Mouse (Mus musculus) lung, embryonic 14.5 days (tissue): ENCODE measurements at regions not wholly inside any gene's neighbourhood (a gene's known extent, or its start where the extent isn't known, plus 50 kb on each side); places are given as distances from the start of the nearest gene placed in this dataset.

ENCODE experiments used
- ATAC-seq: fragments of 200-750 bp; cut with Nextera tagmentation; 2 replicates; pipeline ENCODE4 v1.8.0; 2017; ENCODE audit warnings: mild to moderate bottlenecking, moderate TSS enrichment, moderate library complexity; ENCODE audit not compliant: insufficient read depth
- DNase-seq: peaks from one replicate; pipeline ENCODE4 v3.0.0-alpha.2; 2015
- H3K27ac ChIP-seq: fragments of 300-500 bp; sonication (generic); 2 replicates; pipeline ENCODE4 v1.5.1; 2014; ENCODE audit warnings: low read depth, mild to moderate bottlenecking, moderate library complexity
- H3K27me3 ChIP-seq: fragments of 300-500 bp; sonication (generic); 2 replicates; pipeline ENCODE4 v1.6.1; 2014; ENCODE audit warnings: low read length, control low read depth; ENCODE audit not compliant: insufficient read depth
- H3K36me3 ChIP-seq: fragments of 300-500 bp; sonication (generic); 2 replicates; pipeline ENCODE4 v1.6.1; 2014; ENCODE audit warnings: control low read depth; ENCODE audit not compliant: insufficient read depth
- H3K4me1 ChIP-seq: fragments of 300-500 bp; sonication (generic); 2 replicates; pipeline ENCODE4 v1.6.1; 2014; ENCODE audit warnings: antibody characterized with exemption, control low read depth; ENCODE audit not compliant: insufficient read depth
- H3K4me2 ChIP-seq: fragments of 300-500 bp; sonication (generic); 2 replicates; pipeline ENCODE4 v1.6.1; 2014; ENCODE audit warnings: mild to moderate bottlenecking
- H3K4me3 ChIP-seq: fragments of 300-500 bp; sonication (generic); 2 replicates; pipeline ENCODE4 v1.5.1; 2014; ENCODE audit warnings: low read depth, low read length
- H3K9ac ChIP-seq: fragments of 300-500 bp; sonication (generic); 2 replicates; pipeline ENCODE4 v1.6.1; 2014
- H3K9me3 ChIP-seq: fragments of 300-500 bp; sonication (generic); 2 replicates; pipeline ENCODE4 v1.6.1; 2016; ENCODE audit warnings: low read depth, low read length, control low read depth
- CTCF ChIP-seq: IDR thresholded peaks from 2 replicates; pipeline ENCODE4 v1.5.1; 2016; ENCODE audit warnings: antibody characterized with exemption, low read depth
- WGBS: fragments of 180-500 bp; shearing (Covaris S2); extraction: QIAGEN DNeasy Blood & Tissue Kit; methylation state at CpG from one replicate; pipeline ENCODE4 v1.1.7; 2014; 5-methylcytosine and 5-hydroxymethylcytosine counted together

GRCm38 (mm10) chr1:33044388-33044787 lies 497.3 kb upstream of the Gm5415 start:
- H3K4me1 ChIP-seq, result no peaks in the 10 kb centered on the region
- no peak for ATAC-seq
- H3K9me3 ChIP-seq, result no peaks in the 10 kb centered on the region
- no peak overlapping the region for H3K27ac ChIP-seq
- H3K9ac ChIP-seq, result no peak overlapping the region
- DNase-seq, result no peak
- TF ChIP-seq CTCF, result no peak
- no peaks in the 10 kb centered on the region for H3K27me3 ChIP-seq
- no peak overlapping the region for H3K4me3 ChIP-seq
- 82% methylated on average over 2 of the region's 2 CpGs for WGBS
- H3K36me3 ChIP-seq, result no peaks in the 10 kb centered on the region
- H3K4me2 ChIP-seq, result no peak overlapping the region

DNA sequence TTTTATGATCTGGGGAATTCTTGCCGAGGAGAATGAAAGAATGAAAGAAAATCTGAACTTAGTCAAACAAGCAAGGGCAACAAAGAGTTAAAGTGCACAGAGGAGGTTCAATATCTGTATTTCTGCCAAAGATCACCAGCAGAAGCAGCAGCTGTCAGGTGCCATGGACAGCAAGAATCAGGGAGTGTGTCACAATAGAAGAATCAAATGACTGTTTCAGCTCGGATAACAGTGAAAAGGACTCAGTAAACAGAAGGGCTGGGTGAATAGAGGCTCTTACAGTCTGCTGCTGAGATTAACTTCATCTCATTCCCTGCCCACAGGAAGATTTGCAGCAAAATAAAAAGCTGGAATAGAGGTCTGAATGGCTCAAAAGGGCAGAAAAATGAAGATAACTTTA lies 495.3 kb upstream of the Gm5415 start:
- ATAC-seq, result peak; percentile 49; the same call in 1 of the 2 replicates

GRCm38 (mm10) chr1:33040740-33041139 lies 493.6 kb upstream of the Gm5415 start:
- H3K36me3 ChIP-seq, result no peaks in the 10 kb centered on the region
- no peaks in the 10 kb centered on the region for H3K9me3 ChIP-seq
- no peak for DNase-seq
- H3K4me2 ChIP-seq, result no peak overlapping the region
- no peak overlapping the region for H3K4me3 ChIP-seq
- H3K27ac ChIP-seq, result no peak overlapping the region
- 66% methylated on average over 4 of the region's 4 CpGs for WGBS
- H3K4me1 ChIP-seq, result no peaks in the 10 kb centered on the region
- ATAC-seq, result no peak
- no peak overlapping the region for H3K9ac ChIP-seq
- TF ChIP-seq CTCF, result no peak
- H3K27me3 ChIP-seq, result no peaks in the 10 kb centered on the region

More for the DNA sequence above, 495.3 kb upstream of the Gm5415 start:
- TF ChIP-seq CTCF, result no peak
- peak; percentile 3 for DNase-seq
- Histone ChIP-seq H3K4me2 (no peak overlapping the region), H3K4me3 (no peak overlapping the region), H3K27ac (no peak overlapping the region), H3K9ac (no peak overlapping the region), H3K27me3 (no peaks in the 10 kb centered on the region), H3K36me3 (no peaks in the 10 kb centered on the region), H3K9me3 (no peaks in the 10 kb centered on the region), H3K4me1 (no peaks in the 10 kb centered on the region)
- WGBS, result 24% methylated on average over 2 of the region's 2 CpGs

- Histone ChIP-seq H3K36me3 (no peaks in the 10 kb centered on the region), H3K4me1 (no peaks in the 10 kb centered on the region), H3K4me2 (no peak overlapping the region), H3K9ac (no peak overlapping the region), H3K9me3 (no peaks in the 10 kb centered on the region), H3K4me3 (no peak overlapping the region), H3K27me3 (no peaks in the 10 kb centered on the region), H3K27ac (no peak overlapping the region)
- DNase-seq (no peak), ATAC-seq (no peak)
- no peak for TF ChIP-seq CTCF
- 64% methylated on average over 3 of the region's 3 CpGs for WGBS
Measured at GRCm38 (mm10) chr1:33031991-33032390, 484.9 kb upstream of the Gm5415 start.

- no peaks in the 10 kb centered on the region for H3K36me3 ChIP-seq
- WGBS, result 68% methylated on average over 8 of the region's 8 CpGs
Measured at GRCm38 (mm10) chr1:33026683-33027415, 479.8 kb upstream of the Gm5415 start.

DNA sequence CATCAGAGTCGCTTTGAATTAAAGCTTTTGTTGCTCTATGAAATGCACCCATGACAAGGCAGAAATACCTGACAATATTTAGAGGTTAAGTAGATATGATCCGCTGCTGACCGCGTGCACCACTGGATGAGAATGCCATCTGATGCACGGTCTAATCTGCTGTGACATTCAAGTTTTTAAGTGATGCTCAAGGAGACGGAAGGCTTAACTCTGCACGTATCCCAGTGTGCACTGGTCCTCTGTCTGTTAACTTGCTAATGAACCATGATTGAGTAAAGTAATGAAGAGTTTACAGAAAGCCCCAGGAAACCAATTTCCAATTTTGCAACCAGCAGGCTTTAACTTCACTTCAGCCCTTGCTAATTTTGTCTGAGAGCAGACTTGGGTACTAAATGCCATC lies 478.3 kb upstream of the Gm5415 start:
- H3K9ac ChIP-seq, result no peak overlapping the region
- H3K4me3 ChIP-seq, result no peak overlapping the region
- 84% methylated on average over 7 of the region's 7 CpGs for WGBS
- H3K9me3 ChIP-seq, result no peaks in the 10 kb centered on the region
- no peak overlapping the region for H3K4me2 ChIP-seq
- no peaks in the 10 kb centered on the region for H3K4me1 ChIP-seq
- no peak for DNase-seq
- TF ChIP-seq CTCF, result no peak
- H3K27me3 ChIP-seq, result no peaks in the 10 kb centered on the region
- H3K36me3 ChIP-seq, result no peaks in the 10 kb centered on the region
- H3K27ac ChIP-seq, result no peak overlapping the region
- ATAC-seq, result no peak

More at GRCm38 (mm10) chr1:33026683-33027415, 479.8 kb upstream of the Gm5415 start:
- Histone ChIP-seq H3K4me1 (no peaks in the 10 kb centered on the region), H3K4me3 (no peak overlapping the region), H3K9ac (no peak overlapping the region), H3K9me3 (no peaks in the 10 kb centered on the region), H3K27me3 (no peaks in the 10 kb centered on the region), H3K27ac (no peak overlapping the region), H3K4me2 (no peak overlapping the region)
- TF ChIP-seq CTCF, result no peak
- DNase-seq (no peak), ATAC-seq (no peak)

- DNase-seq (no peak), ATAC-seq (no peak)
- Histone ChIP-seq H3K9ac (no peak overlapping the region), H3K27me3 (no peaks in the 10 kb centered on the region), H3K9me3 (no peaks in the 10 kb centered on the region), H3K4me2 (no peak overlapping the region), H3K4me3 (no peak overlapping the region), H3K36me3 (no peaks in the 10 kb centered on the region), H3K27ac (no peak overlapping the region), H3K4me1 (no peaks in the 10 kb centered on the region)
- TF ChIP-seq CTCF, result peak; percentile 37
- 74% methylated on average over 4 of the region's 4 CpGs for WGBS
Measured at GRCm38 (mm10) chr1:33022852-33023251, 475.8 kb upstream of the Gm5415 start.
